Mouse (Mus musculus): Measurements from ENCODE around the gene Spn.
"Not testable (repeated sequence)": the region's sequence is repeated elsewhere in the genome, so short reads cannot be mapped to it uniquely, and the experiment has no call there.

Spn gene

GRCm38 (mm10) chr7:127110239-127111007, 27.2 kb downstream of the Spn start:
- CTCF ChIA-PET: interaction anchor here (0.5 to 0.6 kb wide), 3 partner anchors 12 to 641 kb away, joined by 4 to 10 read pairs (median 9); no protein-coding TSS in a partner anchor

- CTCF ChIA-PET: interaction anchor here (0.7 kb wide), 1 partner anchor 160 kb away, joined by 3 read pairs; no protein-coding TSS in a partner anchor
Observed at GRCm38 (mm10) chr7:127105551-127105950, 32.1 kb downstream of the Spn start.

- CTCF ChIA-PET: interaction anchor here (0.7 to 1.1 kb wide), 2 partner anchors 76 to 88 kb away, joined by 3 to 4 read pairs; partner anchors contain the start of gene Pagr1b
Observed at GRCm38 (mm10) chr7:127104560-127105332, 32.9 kb downstream of the Spn start.

- CTCF ChIA-PET: interaction anchor here (0.7 to 1.1 kb wide), 2 partner anchors 75 to 87 kb away, joined by 3 to 4 read pairs; partner anchors contain the start of gene Pagr1b
Observed at GRCm38 (mm10) chr7:127103960-127104359, 33.7 kb downstream of the Spn start.

- CTCF ChIA-PET: no interaction called here
Observed at GRCm38 (mm10) chr7:127102148-127102547, 35.5 kb downstream of the Spn start.

GRCm38 (mm10) chr7:127101451-127102016, 36.1 kb downstream of the Spn start:
- CTCF ChIA-PET: interaction anchor here (0.6 to 0.7 kb wide), 2 partner anchors 14 to 24 kb away, joined by 3 to 8 read pairs; no protein-coding TSS in a partner anchor

GRCm38 (mm10) chr7:127099528-127099927, 38.1 kb downstream of the Spn start:
- CTCF ChIA-PET: no interaction called here

GRCm38 (mm10) chr7:127098950-127099349, 38.7 kb downstream of the Spn start:
- CTCF ChIA-PET: no interaction called here

GRCm38 (mm10) chr7:127098521-127098920, 39.1 kb downstream of the Spn start:
- CTCF ChIA-PET: interaction anchor here (0.6 kb wide), 1 partner anchor 12 kb away, joined by 4 read pairs; no protein-coding TSS in a partner anchor

- CTCF ChIA-PET: interaction anchor here (0.6 kb wide), 1 partner anchor 317 kb away, joined by 3 read pairs; no protein-coding TSS in a partner anchor
Observed at GRCm38 (mm10) chr7:127096456-127096855, 41.2 kb downstream of the Spn start.

GRCm38 (mm10) chr7:127093914-127094313, 43.7 kb downstream of the Spn start:
- CTCF ChIA-PET: no interaction called here

- CTCF ChIA-PET: no interaction called here
Observed at GRCm38 (mm10) chr7:127091114-127091896, 46.3 kb downstream of the Spn start, which contains the start of gene AI467606. TSS of gene AI467606 (plus strand) at chr7:127091359.

- CTCF ChIA-PET: no interaction called here
Observed at GRCm38 (mm10) chr7:127090154-127091113, 47.2 kb downstream of the Spn start.

- CTCF ChIA-PET: no interaction called here
Observed at GRCm38 (mm10) chr7:127088901-127089845, 48.5 kb downstream of the Spn start.

- CTCF ChIA-PET: interaction anchor here (0.7 kb wide), 2 partner anchors 13 to 227 kb away, joined by 4 to 8 read pairs; no protein-coding TSS in a partner anchor
Observed at GRCm38 (mm10) chr7:127088083-127088482, 49.5 kb downstream of the Spn start.

- CTCF ChIA-PET: interaction anchor here (0.7 kb wide), 2 partner anchors 14 to 227 kb away, joined by 4 to 8 read pairs; no protein-coding TSS in a partner anchor
Observed at GRCm38 (mm10) chr7:127087278-127088010, 50.2 kb downstream of the Spn start, which contains the start of gene Zg16. TSS of gene Zg16 (minus strand) at chr7:127087328.

- CTCF ChIA-PET: not testable (repeated sequence)
Observed at GRCm38 (mm10) chr7:127085751-127086150, 51.9 kb downstream of the Spn start.

GRCm38 (mm10) chr7:127084794-127085193, 52.8 kb downstream of the Spn start:
- CTCF ChIA-PET: no interaction called here
